Mouse (Mus musculus) cerebellum, postnatal 4 days (tissue): Measurements from ENCODE around the gene Bloc1s3.
"Not testable (repeated sequence)": the region's sequence is repeated elsewhere in the genome, so short reads cannot be mapped to it uniquely, and the experiment has no call there.

Experiments used
- DNase-seq, 2 experiments: peaks; one replicate each; pipeline ENCODE4 v3.0.0; 2022; ENCODE audit warnings: low spot score in 2 of 2, mixed read lengths in 1 of 2

The Bloc1s3 gene

GRCm38 (mm10) chr7:19517652-19518365 is 9.6 kb upstream of the Bloc1s3 start, which contains the start of gene Nkpd1:
Gene Nkpd1 (plus strand): TSS chr7:19517838.
- DNase-seq: peak in 1 of 2 experiments; percentile 17

GRCm38 (mm10) chr7:19512353-19512752 is 4.2 kb upstream of the Bloc1s3 start:
- DNase-seq: no peak

GRCm38 (mm10) chr7:19511934-19512333 is 3.8 kb upstream of the Bloc1s3 start:
- DNase-seq: not testable (repeated sequence)

GRCm38 (mm10) chr7:19509786-19510185 is 1.6 kb upstream of the Bloc1s3 start:
- DNase-seq: no peak

GRCm38 (mm10) chr7:19508924-19509568 is 879 bp upstream of the Bloc1s3 start:
- no peak for DNase-seq

GRCm38 (mm10) chr7:19507612-19507981 is 570 bp downstream of the Bloc1s3 start:
- DNase-seq: no peak

- peak; percentile 59 to 70 for DNase-seq
Observed at GRCm38 (mm10) chr7:19506969-19507611, 1.1 kb downstream of the Bloc1s3 start.

- DNase-seq: no peak
Observed at GRCm38 (mm10) chr7:19506326-19506725, 1.8 kb downstream of the Bloc1s3 start.

GRCm38 (mm10) chr7:19503481-19504068 is 4.6 kb downstream of the Bloc1s3 start:
- DNase-seq: peak in 1 of 2 experiments; percentile 40

GRCm38 (mm10) chr7:19501658-19502057 is 6.5 kb downstream of the Bloc1s3 start:
- DNase-seq: no peak

- no peak for DNase-seq
Observed at GRCm38 (mm10) chr7:19500420-19501363, 7.5 kb downstream of the Bloc1s3 start.

GRCm38 (mm10) chr7:19498326-19498725 is 9.8 kb downstream of the Bloc1s3 start:
- DNase-seq: no peak

- DNase-seq: no peak
Observed at GRCm38 (mm10) chr7:19496214-19496555, 12.0 kb downstream of the Bloc1s3 start.

GRCm38 (mm10) chr7:19495521-19496213 is 12.5 kb downstream of the Bloc1s3 start:
- DNase-seq: no peak

GRCm38 (mm10) chr7:19494751-19495474 is 13.3 kb downstream of the Bloc1s3 start:
- no peak for DNase-seq

- peak in 1 of 2 experiments; percentile 23 for DNase-seq
Observed at GRCm38 (mm10) chr7:19491731-19492130, 16.4 kb downstream of the Bloc1s3 start.

- DNase-seq: no peak
Observed at GRCm38 (mm10) chr7:19489525-19489924, 18.6 kb downstream of the Bloc1s3 start.

- no peak for DNase-seq
Observed at GRCm38 (mm10) chr7:19486549-19486948, 21.6 kb downstream of the Bloc1s3 start.

GRCm38 (mm10) chr7:19485488-19485887 is 22.7 kb downstream of the Bloc1s3 start:
- DNase-seq: no peak

- no peak for DNase-seq
Observed at GRCm38 (mm10) chr7:19483281-19483680, 24.9 kb downstream of the Bloc1s3 start.
